Mouse (Mus musculus) G1E (cell line): ENCODE results near the gene Vapa.

Source experiments
- CTCF ChIP-seq: IDR thresholded peaks from 2 replicates; pipeline ENCODE4 v1.5.1; 2012; ENCODE audit warnings: low read depth, low read length, inconsistent platforms, mixed read lengths
- GATA1 ChIP-seq: IDR thresholded peaks from 2 replicates; pipeline ENCODE4 v1.6.1; 2012; ENCODE audit warnings: borderline replicate concordance, low read length, inconsistent platforms, mixed read lengths

- no peak for TF ChIP-seq GATA1
- no peak for TF ChIP-seq CTCF
Measured at GRCm38 (mm10) chr17:65571866-65572265, 41.5 kb downstream of the Vapa start.
